Mouse (Mus musculus) stomach, embryonic 15.5 days (tissue): ENCODE results near the gene Rpn1. TPM values are rescaled to one million over a fixed set of nuclear protein-coding genes. Genes with fewer than 3 reads are reported as not detected.

Experiments used
- ATAC-seq: fragments of 200-750 bp; cut with Nextera tagmentation; 2 replicates; pipeline ENCODE4 v1.8.0; 2017; ENCODE audit warnings: low read depth, moderate number of reproducible peaks, moderate TSS enrichment; ENCODE audit not compliant: insufficient read depth, low FRiP score
- H3K27ac ChIP-seq: fragments of 300-500 bp; sonication (generic); 2 replicates; pipeline ENCODE4 v1.5.1; 2015; ENCODE audit warnings: mild to moderate bottlenecking, inconsistent platforms
- H3K27me3 ChIP-seq: fragments of 300-500 bp; sonication (generic); replicated peaks from 2 replicates; pipeline ENCODE4 v1.6.1; 2015; ENCODE audit warnings: inconsistent platforms
- H3K36me3 ChIP-seq: fragments of 300-500 bp; sonication (generic); 2 replicates; pipeline ENCODE4 v1.6.1; 2015; ENCODE audit warnings: inconsistent platforms
- H3K4me1 ChIP-seq: fragments of 300-500 bp; sonication (generic); 2 replicates; pipeline ENCODE4 v1.6.1; 2015; ENCODE audit warnings: inconsistent platforms
- H3K4me2 ChIP-seq: fragments of 300-500 bp; sonication (generic); 2 replicates; pipeline ENCODE4 v1.6.1; 2015; ENCODE audit warnings: mild to moderate bottlenecking, inconsistent platforms
- H3K4me3 ChIP-seq: fragments of 300-500 bp; sonication (generic); replicated peaks from 2 replicates; pipeline ENCODE4 v1.5.1; 2015; ENCODE audit warnings: inconsistent platforms
- H3K9ac ChIP-seq: fragments of 300-500 bp; sonication (generic); 2 replicates; pipeline ENCODE4 v1.6.1; 2015; ENCODE audit warnings: inconsistent platforms
- H3K9me3 ChIP-seq: fragments of 300-500 bp; sonication (generic); 2 replicates; pipeline ENCODE4 v1.6.1; 2016; ENCODE audit warnings: inconsistent platforms
- WGBS: fragments of 180-500 bp; shearing (Covaris S2); methylation state at CpG from one replicate; pipeline ENCODE4 v1.1.7; 2015; 5-methylcytosine and 5-hydroxymethylcytosine counted together
- polyA plus RNA-seq: library from polyadenylated mRNA; unstranded; fragments of >200 nt; fragmentation: Nextera tagmentation; extraction: Ambion mirVana; gene quantifications from 2 replicates; pipeline ENCODE4 v1.2.1, GENCODE M21; 2015

Rpn1 gene
- polyA plus RNA-seq, 1 experiment from 2014 or later = 387 TPM

DNA sequence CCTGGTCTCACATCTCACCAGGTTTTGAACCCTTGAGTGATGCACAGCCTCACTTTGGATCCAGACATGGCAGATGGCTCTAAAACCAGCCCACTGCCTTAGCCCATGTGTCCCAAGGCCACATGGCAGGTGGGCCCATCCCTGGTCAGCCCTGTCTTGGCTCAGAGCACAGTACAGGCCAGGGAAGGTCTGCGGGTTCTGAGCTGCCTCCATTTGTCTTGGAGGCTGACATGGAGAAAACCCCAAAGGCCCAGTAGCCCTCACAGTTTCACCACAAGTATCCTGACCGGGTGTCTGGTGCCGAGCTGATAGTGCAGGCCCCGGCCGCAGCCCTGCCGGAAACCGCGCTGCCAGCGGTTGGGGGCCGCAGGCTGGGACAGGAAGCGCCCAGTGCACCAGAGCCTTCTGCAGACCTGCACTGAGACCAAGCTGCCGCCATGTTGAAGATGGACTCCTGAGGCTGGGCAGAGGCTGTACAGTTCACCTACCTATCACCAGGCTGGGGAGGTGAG is 22.4 kb downstream of the Rpn1 start:
- peaks cover 26% of the 10 kb centered on the region for H3K36me3 ChIP-seq
- 0 out of 2 replicates have a peak, but pooled peaks cover 4% of the 10 kb centered on the region for H3K4me1 ChIP-seq
- no peak overlapping the region for H3K4me3 ChIP-seq
- no peak overlapping the region for H3K27ac ChIP-seq
- 89% methylated on average over 12 of the region's 12 CpGs for WGBS
- ATAC-seq = 0 out of 2 replicates have a peak, but pooled peaks have one; percentile 11
- no peaks in the 10 kb centered on the region for H3K9me3 ChIP-seq
- no peak overlapping the region for H3K9ac ChIP-seq
- H3K27me3 ChIP-seq = no peaks in the 10 kb centered on the region
- peak overlapping the region; percentile 45; the same call in 1 of the 2 replicates for H3K4me2 ChIP-seq

DNA sequence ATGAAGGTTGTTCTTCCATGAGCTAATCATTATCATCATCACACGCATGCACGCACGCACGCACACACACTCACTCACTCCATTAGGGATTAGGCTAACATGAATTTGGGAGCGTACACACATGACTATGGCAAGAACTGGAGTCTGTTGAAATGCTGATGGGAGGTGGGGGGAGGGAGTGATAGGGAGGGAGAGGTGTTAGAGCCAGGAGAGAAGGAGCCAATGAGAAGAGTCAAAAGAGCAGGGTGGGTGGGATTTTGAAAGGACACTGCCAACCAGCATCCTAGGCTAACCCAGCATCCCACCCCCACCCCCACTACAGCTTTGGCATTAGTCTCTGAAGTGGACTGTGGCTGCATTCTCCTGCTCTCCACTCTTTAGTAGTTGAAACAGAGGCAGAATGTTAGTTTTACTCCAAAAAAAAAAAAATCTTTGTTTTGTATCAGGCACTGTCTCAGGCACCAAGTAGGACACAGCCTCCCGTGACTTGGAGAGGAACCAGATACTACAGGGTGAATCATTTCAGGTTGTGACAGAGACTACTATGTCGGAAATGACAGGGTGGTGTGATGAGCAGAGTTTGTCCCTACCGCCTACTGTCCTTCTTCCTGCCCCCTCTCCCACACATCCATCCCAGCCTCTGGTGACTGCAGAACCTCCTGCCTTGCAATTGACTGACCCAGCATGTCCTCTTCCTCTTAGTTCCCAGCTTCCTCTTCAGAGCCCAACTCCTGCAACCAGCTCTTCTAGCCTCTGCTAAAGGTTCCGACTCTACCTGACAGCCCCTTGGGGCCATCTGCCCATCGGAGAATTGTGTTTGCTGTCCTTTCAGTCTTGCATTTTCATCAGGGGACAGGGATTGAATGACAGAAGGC is 23.6 kb downstream of the Rpn1 start:
- Histone ChIP-seq H3K27me3 (no peaks in the 10 kb centered on the region), H3K4me3 (no peak overlapping the region), H3K27ac (no peak overlapping the region), H3K4me2 (no peak overlapping the region), H3K4me1 (0 out of 2 replicates have a peak, but pooled peaks cover 4% of the 10 kb centered on the region), H3K36me3 (peaks cover 15% of the 10 kb centered on the region), H3K9ac (no peak overlapping the region), H3K9me3 (no peaks in the 10 kb centered on the region)
- 76% methylated on average over 10 of the region's 10 CpGs for WGBS
- no peak for ATAC-seq

- Histone ChIP-seq H3K27me3 (no peaks in the 10 kb centered on the region), H3K4me2 (no peak overlapping the region), H3K9me3 (no peaks in the 10 kb centered on the region), H3K27ac (no peak overlapping the region), H3K4me3 (no peak overlapping the region), H3K36me3 (no peaks in the 10 kb centered on the region), H3K4me1 (peaks cover 4% of the 10 kb centered on the region; the same call in 1 of the 2 replicates), H3K9ac (no peak overlapping the region)
- peak; percentile 50; the same call in 1 of the 2 replicates for ATAC-seq
- WGBS = 25% methylated on average over 7 of the region's 7 CpGs
Measured at GRCm38 (mm10) chr6:88113139-88113538, 28.9 kb downstream of the Rpn1 start.

DNA sequence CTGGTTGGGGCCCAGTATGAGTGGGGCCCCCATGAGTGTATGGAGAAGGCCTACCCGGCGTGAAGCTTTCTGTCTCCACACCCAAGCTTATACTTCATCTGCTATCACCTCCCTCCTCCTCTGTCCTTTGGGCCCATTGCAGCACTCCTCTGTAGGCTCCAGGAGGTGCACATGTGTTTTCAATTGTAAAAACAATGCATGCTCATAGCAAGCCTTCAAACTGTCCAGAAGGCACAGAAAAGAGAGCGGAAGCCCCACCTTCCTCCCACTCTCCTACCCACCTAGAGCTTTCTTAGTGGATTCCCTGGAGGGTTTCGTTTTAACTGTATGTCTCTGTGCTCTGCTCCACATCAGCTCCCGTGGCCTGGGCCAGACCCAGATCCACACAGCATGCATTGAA is 30.1 kb downstream of the Rpn1 start:
- no peak for ATAC-seq
- 80% methylated on average over 5 of the region's 5 CpGs for whole genome bisulfite sequencing
- Histone ChIP-seq H3K4me3 (no peak overlapping the region), H3K9ac (no peak overlapping the region), H3K4me1 (peaks cover 4% of the 10 kb centered on the region; the same call in 1 of the 2 replicates), H3K27ac (no peak overlapping the region), H3K36me3 (no peaks in the 10 kb centered on the region), H3K9me3 (no peaks in the 10 kb centered on the region), H3K27me3 (no peaks in the 10 kb centered on the region), H3K4me2 (no peak overlapping the region)

DNA sequence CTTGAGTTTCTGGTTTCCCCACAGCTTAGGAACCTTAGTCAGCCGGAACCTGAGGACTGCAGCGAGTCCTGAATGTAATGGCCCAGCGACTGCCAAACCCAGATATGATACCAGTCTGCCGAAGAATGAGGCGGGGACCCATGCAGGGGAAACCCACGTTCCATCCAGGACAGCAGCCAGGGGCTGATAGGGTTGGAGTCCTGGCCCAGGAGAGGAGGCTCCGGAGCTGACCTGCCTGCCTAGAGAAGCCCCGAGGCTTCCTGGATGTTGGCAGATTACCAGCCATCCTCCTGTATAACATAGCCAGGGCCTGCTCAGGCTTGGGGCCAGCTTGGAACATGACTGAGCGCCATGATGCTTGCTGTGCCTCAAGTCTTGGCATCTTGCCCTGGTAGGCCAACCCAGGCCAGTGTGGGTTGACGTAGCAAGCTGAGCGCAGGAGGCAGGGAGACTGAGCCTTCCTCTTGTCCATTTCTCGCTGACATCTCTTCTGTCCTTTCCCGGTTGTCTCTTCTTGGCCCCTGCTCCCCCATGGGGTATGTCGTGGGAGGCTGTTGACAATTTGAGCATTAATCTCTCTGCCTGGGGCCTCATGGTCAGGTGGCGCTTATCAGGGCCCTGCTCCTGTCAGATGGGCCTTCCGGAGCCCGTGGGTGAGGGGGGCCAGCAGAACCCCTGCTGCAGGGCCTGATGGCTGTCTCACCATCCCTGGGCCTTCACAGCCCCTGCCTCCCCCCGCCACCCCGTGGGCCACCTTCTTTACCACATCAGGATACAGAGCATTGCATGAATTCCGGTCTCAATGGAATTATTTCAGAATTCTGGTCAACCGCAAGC is 32.3 kb downstream of the Rpn1 start:
- ATAC-seq = peak; percentile 49; the same call in 1 of the 2 replicates
- Histone ChIP-seq H3K4me2 (no peak overlapping the region), H3K27ac (no peak overlapping the region), H3K4me3 (no peak overlapping the region), H3K9me3 (no peaks in the 10 kb centered on the region), H3K9ac (no peak overlapping the region), H3K36me3 (no peaks in the 10 kb centered on the region), H3K27me3 (no peaks in the 10 kb centered on the region), H3K4me1 (peaks cover 4% of the 10 kb centered on the region; the same call in 1 of the 2 replicates)
- 66% methylated on average over 21 of the region's 21 CpGs for WGBS

DNA sequence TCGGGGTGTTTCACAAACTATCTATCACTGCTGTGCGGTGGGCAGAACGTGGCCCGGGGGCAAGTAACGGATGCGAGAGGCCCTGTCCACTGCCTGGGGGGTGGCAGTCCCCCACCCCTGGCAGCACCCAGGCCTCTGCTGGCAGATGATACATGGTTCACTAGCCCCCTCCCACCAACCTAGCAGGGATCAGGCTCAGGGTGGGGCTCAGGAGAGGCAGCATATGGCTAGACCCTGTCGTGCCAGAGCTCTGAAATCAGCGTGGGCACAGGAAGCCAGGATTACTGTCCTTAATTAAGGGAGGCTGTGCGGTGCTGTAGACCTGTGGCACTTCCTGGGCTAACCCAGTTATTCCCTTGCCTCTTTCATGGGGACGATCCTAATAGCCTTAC is 32.9 kb downstream of the Rpn1 start:
- H3K9ac ChIP-seq = no peak overlapping the region
- no peaks in the 10 kb centered on the region for H3K27me3 ChIP-seq
- H3K4me2 ChIP-seq = no peak overlapping the region
- no peaks in the 10 kb centered on the region for H3K9me3 ChIP-seq
- WGBS = 76% methylated on average over 10 of the region's 10 CpGs
- H3K36me3 ChIP-seq = no peaks in the 10 kb centered on the region
- ATAC-seq = no peak
- no peak overlapping the region for H3K4me3 ChIP-seq
- no peak overlapping the region for H3K27ac ChIP-seq
- H3K4me1 ChIP-seq = peaks cover 4% of the 10 kb centered on the region; the same call in 1 of the 2 replicates

- H3K27me3 ChIP-seq = no peaks in the 10 kb centered on the region
- peaks cover 9% of the 10 kb centered on the region for H3K4me1 ChIP-seq
- no peak overlapping the region for H3K27ac ChIP-seq
- no peaks in the 10 kb centered on the region for H3K36me3 ChIP-seq
- WGBS = 77% methylated on average over 5 of the region's 5 CpGs
- H3K4me2 ChIP-seq = no peak overlapping the region
- H3K9ac ChIP-seq = no peak overlapping the region
- H3K9me3 ChIP-seq = no peaks in the 10 kb centered on the region
- no peak overlapping the region for H3K4me3 ChIP-seq
- ATAC-seq = no peak
Measured at GRCm38 (mm10) chr6:88119309-88119708, 35.0 kb downstream of the Rpn1 start.

DNA sequence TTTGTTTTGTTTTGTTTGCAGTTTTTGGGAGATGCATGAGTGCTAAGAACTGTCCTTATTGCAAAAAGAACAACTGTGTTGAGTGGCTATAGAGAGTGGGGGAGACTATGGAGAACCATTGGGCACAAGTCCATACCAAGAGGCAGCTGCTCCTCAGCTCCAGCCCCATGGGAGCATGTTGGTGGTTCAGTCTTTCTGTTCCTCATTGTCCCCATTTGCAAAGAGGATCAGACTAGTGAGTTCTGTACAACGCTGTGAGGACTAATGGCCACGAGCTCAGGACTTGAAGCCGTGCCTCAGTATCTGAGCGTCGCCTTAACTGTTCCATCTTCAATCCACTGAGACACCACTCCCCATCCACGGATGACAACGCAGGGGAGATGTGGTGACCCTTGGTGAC is 36.5 kb downstream of the Rpn1 start:
- Histone ChIP-seq H3K27me3 (no peaks in the 10 kb centered on the region), H3K9me3 (no peaks in the 10 kb centered on the region), H3K4me1 (peaks cover 13% of the 10 kb centered on the region), H3K4me3 (no peak overlapping the region), H3K36me3 (no peaks in the 10 kb centered on the region), H3K27ac (no peak overlapping the region), H3K4me2 (no peak overlapping the region), H3K9ac (no peak overlapping the region)
- ATAC-seq = no peak
- 86% methylated on average over 7 of the region's 7 CpGs for WGBS

DNA sequence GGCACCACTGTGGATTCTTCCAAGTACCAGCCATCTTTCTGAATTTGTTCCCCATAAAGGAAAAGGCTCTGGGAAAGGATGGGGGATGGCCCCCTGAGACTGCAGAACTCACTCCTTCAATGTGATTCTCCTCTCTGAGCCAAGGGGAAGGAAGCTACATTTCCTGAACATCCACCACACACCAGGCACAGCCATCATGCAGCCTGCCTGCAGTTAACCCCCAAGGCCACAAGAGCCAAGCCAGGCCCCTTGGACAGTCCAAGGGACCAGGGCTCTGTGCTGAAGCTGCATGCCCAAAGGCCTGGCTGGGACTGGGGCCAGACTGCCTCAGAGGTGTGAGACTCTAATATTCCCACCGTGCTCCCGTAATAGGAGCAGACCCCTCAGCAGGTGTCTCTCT is 37.5 kb downstream of the Rpn1 start:
- H3K36me3 ChIP-seq = no peaks in the 10 kb centered on the region
- no peaks in the 10 kb centered on the region for H3K9me3 ChIP-seq
- no peak overlapping the region for H3K9ac ChIP-seq
- no peak overlapping the region for H3K4me3 ChIP-seq
- 70% methylated on average over 2 of the region's 2 CpGs for WGBS
- no peak overlapping the region for H3K4me2 ChIP-seq
- H3K27ac ChIP-seq = no peak overlapping the region
- no peaks in the 10 kb centered on the region for H3K27me3 ChIP-seq
- peaks cover 13% of the 10 kb centered on the region for H3K4me1 ChIP-seq
- no peak for ATAC-seq

- Histone ChIP-seq H3K4me2 (peak overlapping the region; percentile 31), H3K27me3 (no peaks in the 10 kb centered on the region), H3K36me3 (no peaks in the 10 kb centered on the region), H3K4me1 (peaks cover 13% of the 10 kb centered on the region), H3K9ac (no peak overlapping the region), H3K9me3 (no peaks in the 10 kb centered on the region), H3K27ac (no peak overlapping the region), H3K4me3 (no peak overlapping the region)
- ATAC-seq = peak; percentile 15; the same call in 1 of the 2 replicates
- 41% methylated on average over 11 of the region's 11 CpGs for WGBS
Measured at GRCm38 (mm10) chr6:88123150-88123857, 39.0 kb downstream of the Rpn1 start.

DNA sequence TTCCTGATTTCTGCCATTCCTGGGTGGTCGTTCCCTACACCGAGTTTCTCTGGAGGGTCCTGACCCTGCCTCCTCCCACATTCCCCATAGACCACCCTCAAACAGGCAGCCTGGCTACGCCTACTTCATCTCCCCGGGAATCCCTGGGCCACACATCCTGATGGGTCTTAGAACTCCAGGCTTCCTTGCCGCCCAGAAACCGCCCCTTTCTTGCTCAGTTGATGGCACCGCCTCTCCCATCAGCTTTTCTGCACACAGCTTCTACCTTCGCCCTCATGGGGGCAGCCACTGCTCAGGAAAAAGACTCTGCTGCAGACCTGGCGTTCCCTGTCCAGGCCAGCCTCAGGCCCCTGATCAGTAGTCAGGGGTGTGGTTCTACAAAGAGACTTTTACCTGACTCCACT is 39.6 kb downstream of the Rpn1 start:
- ATAC-seq = peak; percentile 86

More for the DNA sequence above, 39.6 kb downstream of the Rpn1 start:
- H3K36me3 ChIP-seq = no peaks in the 10 kb centered on the region
- H3K4me2 ChIP-seq = peak overlapping the region; percentile 31
- H3K4me1 ChIP-seq = peaks cover 13% of the 10 kb centered on the region
- H3K4me3 ChIP-seq = no peak overlapping the region
- H3K9ac ChIP-seq = no peak overlapping the region
- 0% methylated on average over 9 of the region's 9 CpGs for WGBS
- H3K27ac ChIP-seq = no peak overlapping the region; the same call in 1 of the 2 replicates
- no peaks in the 10 kb centered on the region for H3K27me3 ChIP-seq
- no peaks in the 10 kb centered on the region for H3K9me3 ChIP-seq
